Mouse (Mus musculus) thymus, postnatal 0 days (tissue): ENCODE data around the gene Fyn. TPM values are rescaled to one million over a fixed set of nuclear protein-coding genes. Genes with fewer than 3 reads are reported as not detected.
A peak's percentile ranks its signal among the peaks of the same experiment; 100 is the strongest.

ENCODE experiments used
- DNase-seq: peaks from one replicate; pipeline ENCODE4 v3.0.0-alpha.2; 2015; ENCODE audit warnings: low spot score
- polyA plus RNA-seq: library from polyadenylated mRNA; unstranded; fragments of >200 nt; fragmentation: Nextera tagmentation; extraction: Ambion mirVana; gene quantifications from 2 replicates; pipeline ENCODE4 v1.2.1, GENCODE M21; 2015

Fyn gene
- polyA plus RNA-seq, 1 experiment from 2014 or later: 36.3 TPM

GRCm38 (mm10) chr10:39601068-39601467, 232.4 kb downstream of the Fyn start:
- no peak for DNase-seq

GRCm38 (mm10) chr10:39606434-39606833, 237.8 kb downstream of the Fyn start:
- DNase-seq: no peak

- no peak for DNase-seq
Measured at GRCm38 (mm10) chr10:39611234-39611633, 242.6 kb downstream of the Fyn start.

DNA sequence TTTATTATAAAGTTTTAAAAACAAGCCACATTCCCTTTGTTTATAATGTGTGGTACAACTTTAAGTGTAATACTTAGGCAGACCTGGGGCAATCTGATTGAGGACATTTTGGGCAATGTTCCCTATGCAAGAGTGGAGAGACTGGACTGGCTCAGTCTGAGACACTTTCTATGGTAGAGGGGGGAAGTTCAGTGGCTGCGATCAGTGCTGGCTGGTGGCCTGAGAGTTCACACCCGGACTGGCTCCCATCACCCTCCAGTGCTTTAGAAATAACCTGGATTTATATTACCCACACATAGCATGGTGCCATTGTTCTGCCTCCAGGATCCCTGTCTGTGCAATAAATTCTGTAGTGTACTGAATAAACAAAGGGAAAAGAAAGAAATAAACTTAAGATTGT, 243.5 kb downstream of the Fyn start:
- no peak for DNase-seq

DNA sequence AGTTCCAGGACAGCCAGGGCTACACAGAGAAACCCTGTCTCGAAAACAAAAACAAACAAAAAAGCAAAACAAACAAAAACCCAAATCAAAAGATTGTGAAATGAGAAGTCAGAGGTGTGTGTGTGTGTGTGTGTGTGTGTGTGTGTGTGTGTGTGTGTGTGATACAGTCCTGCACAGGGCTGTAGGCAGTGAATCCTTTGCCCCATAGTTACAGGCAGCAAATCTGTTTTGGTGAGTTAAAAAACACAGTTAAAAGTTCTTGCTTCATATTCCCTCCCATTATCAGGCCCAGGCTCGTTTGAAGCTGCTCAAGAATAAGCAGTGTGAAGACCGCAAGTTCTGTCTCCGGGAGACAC, 244.0 kb downstream of the Fyn start, which contains the start of gene Traf3ip2:
TSS of gene Traf3ip2 (plus strand) at position 302 of the 356 bp plus-strand sequence.
- no peak for DNase-seq

- DNase-seq: peak; percentile 75
Measured at GRCm38 (mm10) chr10:39612989-39613831, 244.6 kb downstream of the Fyn start.

DNA sequence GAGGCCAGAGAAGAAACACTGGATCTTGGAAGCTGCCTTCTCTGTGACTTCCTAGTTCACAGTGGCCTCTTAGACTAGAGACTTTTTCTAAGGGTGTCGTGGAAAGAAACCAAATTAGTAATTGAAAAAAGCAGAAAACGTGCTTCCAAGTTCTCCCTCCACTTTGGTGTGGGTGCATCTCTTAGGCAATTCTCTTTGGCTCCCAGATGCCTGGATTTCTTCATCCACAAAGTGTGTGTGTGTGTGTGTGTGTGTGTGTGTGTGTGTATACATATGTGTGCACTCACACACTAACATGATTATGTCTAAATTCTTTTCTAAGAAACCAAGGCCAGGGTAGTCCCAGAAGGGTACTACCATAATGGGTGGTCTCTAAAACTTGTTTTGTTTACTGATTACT, 245.3 kb downstream of the Fyn start:
- no peak for DNase-seq

DNA sequence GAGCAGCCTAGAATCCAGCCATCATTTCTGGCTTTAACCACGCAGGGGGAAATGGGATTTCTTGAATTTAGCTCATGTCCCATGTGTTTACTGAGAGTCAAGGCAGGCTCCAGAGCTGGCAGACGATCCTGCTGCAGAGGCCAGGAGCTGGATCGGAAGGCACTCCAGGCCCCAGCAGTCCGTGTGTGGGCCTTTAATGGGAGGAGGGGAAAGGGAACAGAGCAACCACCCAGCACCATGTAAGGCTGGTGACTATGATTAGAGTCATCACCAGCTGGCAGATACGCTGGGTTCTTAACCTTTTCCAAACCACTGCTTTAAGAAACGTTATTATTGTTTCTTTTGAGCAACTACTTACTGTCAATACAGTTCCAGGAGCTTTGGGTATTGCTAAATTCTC, 246.0 kb downstream of the Fyn start:
- no peak for DNase-seq

Other genes starting within 250 kb of the Fyn start
- gene Fam229b, start 234.9 kb upstream of the Fyn start, polyA plus RNA-seq: 7.2 TPM in 2 replicates
- 92.1 and 120 TPM in 2 replicates for gene Tube1, start 234.9 kb upstream of the Fyn start, polyA plus RNA-seq
- 0.36 and 1.6 TPM in 2 replicates for gene Ccn6, start 205.1 kb upstream of the Fyn start, polyA plus RNA-seq
- gene Traf3ip2, start 244.1 kb downstream of the Fyn start, polyA plus RNA-seq: 13.9 and 19.3 TPM in 2 replicates